Mouse (Mus musculus): ENCODE results near the gene Sec62. TPM values are rescaled to one million over a fixed set of nuclear protein-coding genes. Genes with fewer than 3 reads are reported as not detected.
"Not testable (repeated sequence)": the region's sequence is repeated elsewhere in the genome, so short reads cannot be mapped to it uniquely, and the experiment has no call there.

Sec62 gene
- polyA plus RNA-seq, 3 experiments from 2014 or later: 62.0 to 106 (median 82.2) TPM

DNA sequence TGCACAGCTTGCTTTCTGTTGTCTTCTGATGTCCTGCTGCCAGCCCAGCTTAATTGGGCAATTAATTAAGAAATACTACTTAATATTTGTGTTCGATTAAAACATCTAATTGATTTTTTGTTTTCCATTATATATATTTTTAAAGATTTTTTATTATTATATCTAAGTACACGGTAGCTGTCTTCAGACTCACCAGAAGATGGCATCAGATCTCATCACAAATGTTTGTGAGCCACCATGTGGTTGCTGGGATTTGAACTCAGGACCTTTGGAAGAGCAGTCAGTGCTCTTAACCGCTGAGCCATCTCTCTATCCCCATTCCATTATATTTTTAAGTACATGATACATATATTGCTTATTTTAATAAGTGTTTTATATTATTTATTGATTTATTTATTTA is 40.6 kb downstream of the Sec62 start:
- ATAC-seq: no peak

DNA sequence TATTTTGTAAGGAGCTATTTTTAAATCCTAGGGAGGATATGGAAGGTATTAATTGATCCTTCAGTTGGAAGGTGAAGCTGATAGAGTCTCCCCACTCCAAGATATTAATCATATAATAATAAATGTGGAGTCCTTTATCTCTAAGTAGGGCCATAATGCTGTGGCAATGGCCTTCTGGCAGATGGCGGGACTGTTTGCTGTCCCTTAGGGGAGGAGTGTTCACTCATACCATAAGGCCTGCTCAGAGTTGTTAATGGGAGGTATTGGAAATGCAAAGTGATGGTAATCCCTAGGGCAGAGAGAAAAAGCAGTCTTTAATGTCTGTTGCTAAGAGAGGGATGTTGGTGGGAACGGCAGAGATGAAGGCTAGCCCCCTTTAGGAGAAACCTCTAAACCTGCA is 53.1 kb downstream of the Sec62 start:
- ATAC-seq: no peak

DNA sequence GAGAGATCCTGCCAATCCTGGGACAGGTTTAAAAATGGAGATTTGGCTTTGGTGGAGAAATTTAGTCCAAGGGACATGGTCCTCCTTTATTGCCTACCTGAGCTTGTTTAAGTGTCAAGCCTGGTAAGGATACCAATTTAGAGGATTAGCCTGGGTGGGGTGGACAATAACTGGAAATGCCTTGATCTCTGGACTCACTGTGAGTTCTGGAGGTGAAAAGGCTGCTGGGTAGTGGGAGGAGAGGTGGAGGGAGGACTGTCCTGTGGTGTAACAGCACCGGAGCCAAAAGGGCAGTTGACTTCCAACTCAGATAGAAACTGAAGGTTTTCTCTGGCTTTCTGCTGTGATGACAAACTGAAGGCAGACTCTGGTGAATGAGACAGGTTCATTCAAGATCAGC is 54.7 kb downstream of the Sec62 start:
- ATAC-seq: no peak

DNA sequence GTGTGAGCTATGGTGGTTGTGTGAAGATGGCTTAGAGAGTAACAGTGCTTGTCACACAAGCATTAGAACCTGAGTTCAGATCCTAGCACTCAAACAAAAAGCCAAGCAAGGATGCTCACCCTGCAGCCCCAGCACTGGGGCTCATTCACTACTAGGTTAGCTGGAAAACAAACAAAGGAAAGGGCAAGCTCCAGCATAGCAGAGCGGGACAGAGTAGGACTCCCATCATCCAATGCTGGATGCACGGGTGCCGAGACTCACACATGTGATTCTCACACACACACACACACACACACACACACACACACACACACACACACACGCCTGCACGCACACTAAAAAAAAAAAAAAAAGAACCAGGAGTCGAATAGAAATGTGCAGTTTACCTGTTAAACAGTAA is 58.7 kb downstream of the Sec62 start:
- ATAC-seq: no peak

DNA sequence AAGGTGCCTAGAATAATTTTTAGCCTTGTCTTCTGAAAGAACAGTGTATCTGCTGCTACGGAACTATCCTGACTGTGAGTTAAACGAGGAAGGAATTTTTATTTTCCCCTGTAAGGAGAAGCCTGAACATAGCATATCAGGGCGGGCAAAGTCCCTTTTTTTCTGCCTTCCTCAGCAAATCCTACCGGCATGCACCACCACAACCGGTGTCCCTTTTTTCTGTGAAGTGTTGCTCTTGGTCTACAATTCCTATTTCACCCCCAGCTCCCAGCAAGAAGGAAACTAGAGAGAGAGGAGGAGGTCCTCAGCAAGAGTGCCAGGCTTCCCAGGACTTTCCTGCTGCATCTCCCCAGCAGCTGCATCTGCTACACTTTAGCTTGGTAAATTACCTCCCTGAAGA is 60.9 kb downstream of the Sec62 start:
- ATAC-seq: no peak

DNA sequence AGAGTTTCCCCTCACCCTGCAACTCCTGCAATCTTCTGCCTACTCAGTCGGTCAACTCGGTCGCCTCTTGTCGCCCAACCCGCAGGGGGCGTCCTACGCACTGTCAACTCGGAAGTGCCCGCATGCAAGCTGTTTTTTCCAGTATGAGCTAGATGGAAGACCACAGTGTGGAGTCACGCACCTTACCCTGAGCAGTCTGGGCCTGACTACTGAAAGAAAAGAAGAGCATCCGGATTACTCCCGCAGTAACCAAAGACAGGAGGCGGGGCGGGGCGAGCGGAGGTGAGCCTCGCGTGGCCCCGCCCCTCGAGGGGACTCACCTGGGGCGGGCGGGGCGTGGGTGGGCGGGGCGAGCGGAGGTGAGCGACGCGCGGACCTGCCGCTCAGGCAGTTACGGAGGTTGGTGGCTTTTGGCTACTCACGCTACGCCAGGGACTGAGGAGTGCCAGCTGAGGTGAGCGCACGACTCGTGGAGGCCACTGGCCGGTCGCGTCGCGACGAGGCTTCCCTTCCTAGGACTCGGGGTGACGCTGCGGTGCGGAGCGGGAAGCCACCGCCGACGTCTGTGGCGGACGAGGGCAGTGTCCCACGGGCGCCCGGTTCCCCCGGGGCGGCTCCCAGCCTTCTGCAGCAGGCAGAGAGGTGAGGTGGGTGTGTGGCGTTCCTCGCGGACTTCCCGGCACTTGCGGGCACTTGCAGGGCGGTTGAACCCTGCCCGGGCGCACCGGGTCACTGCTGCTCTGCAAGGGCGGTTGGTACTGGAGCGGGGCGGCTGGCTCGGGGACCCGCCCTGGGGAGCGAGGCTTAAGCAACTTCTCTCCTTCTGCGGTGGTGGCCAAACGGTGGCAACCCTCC is 63.2 kb downstream of the Sec62 start, which contains the start of gene Gpr160:
Gene Gpr160, plus strand, starts transcription at position 347 of the 855 bp plus-strand sequence.
- peak; percentile 82 for ATAC-seq

DNA sequence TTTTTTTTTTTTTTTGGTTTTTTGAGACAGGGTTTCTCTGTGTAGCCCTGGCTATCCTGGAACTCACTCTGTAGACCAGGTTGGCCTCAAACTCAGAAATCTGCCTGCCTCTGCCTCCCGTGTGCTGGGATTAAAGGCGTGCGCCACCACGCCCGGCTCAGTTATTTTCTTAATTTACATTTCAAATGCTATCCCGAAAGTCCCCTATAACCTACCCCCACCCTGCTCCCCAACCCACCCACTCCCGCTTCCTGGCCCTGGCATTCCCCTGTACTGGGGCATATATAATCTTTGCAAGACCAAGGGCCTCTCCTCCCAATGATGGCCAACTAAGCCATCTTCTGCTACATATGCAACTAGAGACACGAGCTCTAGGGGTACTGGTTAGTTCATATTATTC is 66.9 kb downstream of the Sec62 start:
- ATAC-seq: not testable (repeated sequence)

DNA sequence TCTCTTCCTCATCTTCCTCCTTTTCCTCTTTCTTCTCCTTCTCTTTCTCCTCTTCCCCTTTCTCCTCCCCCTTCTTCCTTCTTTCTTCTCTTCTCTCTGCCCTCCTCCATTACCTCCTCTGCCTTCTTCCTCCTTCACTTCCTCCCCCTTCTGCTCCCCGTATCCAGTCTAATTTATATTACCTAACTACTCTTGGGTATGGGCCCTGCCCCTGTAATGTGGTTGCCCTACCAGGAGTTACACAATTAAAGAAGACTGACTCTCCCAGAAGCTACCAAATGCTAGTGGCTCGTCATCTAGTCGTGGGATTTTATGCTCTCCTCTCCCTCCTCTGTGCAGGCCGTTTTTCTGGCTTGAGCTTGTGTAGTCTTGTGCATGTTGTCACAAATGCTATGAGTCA is 68.0 kb downstream of the Sec62 start:
- ATAC-seq: no peak

DNA sequence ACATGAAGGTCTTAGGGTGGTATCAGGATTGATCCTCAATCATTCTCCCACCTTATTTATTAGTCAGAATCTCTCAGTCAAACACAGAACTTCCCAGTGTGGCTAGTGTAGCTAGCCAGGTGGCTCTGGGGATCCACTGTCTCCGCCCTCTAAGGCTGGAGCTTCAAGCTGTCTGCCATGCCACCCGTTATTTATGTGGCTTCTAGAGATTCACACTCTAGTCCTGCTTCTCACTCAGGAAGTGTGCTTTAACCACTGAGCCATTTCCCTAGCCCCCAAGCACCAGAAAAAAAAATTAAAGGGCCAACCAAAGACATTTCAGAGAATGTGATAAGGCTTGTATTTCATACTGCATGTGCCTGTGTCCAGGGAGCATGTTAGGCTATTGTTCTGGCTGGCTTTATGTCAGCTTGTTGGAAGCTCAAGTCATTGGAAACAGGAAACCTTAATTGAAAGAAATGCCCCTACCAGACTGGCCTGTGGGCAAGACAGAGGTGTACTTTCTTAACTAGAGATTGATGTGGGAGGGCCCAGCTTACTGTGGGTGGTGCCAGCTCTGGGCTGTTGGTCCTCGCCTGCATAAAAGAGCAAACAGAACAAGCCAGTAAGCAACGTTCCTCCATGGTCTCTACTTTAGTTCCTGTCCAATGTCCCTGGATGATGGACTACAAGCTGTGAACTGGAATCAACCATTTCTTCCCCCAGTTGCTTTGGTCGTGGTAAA is 71.2 kb downstream of the Sec62 start:
- ATAC-seq: no peak

DNA sequence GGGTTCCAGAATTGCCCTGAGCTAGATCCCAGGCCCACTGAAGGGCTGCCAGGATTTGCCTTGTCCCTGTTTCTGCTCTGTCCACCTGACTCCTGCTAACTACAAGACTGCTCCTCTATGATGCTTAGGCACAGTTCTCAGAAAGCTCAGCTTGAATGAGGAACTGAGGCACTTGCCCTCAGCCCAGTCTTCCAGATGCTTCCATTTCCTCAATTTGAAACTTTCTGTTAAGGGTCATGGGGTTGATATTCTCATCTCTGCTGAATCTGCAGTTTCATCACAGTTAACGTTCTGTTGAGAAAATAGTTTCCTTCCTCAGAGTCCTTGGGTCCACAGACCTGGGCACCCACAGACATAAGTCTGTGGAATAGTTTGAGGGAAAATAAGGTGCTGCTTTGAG is 72.0 kb downstream of the Sec62 start:
- no peak for ATAC-seq

DNA sequence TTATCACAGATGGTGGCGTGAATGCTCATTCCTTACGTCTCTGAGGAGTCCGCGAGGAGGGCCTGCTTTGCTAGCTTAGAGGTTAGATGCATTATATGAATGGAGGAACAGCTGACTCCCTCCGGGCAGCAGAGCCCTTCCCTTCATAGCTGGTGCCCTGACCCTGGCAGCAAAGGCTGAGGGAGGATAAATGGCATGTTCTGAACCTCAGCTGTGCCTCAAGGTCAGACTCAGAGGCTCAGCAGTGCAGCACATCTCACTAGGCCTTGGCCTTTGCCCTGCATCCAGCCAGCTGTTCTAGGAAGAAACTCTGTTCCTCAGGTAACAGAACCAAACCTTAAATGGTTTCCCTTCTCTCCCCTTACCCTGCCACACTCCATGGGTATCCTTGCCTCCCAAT is 75.5 kb downstream of the Sec62 start:
- no peak for ATAC-seq

DNA sequence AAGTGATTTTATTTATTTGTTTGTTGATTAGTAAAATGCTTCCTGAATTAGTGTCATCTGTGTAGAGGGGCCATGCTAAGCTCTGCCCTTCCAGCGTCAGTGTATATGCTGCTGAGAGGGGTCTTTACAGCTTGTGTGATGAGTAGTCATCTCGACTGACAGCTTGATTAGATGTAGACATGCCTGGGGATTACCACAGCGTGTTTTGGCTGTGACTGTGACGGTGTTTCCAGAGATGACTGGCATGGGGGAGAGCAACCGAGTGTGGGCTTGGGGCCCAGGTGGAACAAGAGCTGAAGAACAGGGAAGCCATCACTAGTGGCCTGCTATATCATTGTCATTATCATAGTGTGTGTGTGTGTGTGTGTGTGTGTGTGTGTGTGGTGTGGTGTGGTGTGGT is 76.0 kb downstream of the Sec62 start:
- no peak for ATAC-seq

DNA sequence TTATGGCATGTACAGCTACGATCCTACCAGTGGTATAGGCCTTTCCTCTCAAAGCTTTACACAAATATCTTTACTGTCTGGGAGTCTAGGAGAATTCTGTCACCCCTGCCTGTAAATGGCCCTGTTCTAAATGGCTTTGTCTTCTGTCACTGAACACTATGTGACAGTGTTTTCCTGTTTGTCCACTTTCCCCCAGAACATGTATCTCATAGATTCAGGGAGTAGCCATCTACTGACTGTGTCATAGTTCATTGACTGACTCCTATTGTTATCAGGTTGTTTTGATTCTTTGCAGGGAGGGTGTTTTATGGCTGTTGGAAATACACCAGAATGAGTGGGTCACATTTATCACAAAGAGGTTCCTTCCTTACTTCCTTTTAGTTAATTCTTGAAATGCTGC is 77.3 kb downstream of the Sec62 start:
- no peak for ATAC-seq

Other genes with a start within 250 kb of the Sec62 start
- gene Mecom, start 244.9 kb upstream of the Sec62 start, polyA plus RNA-seq (2017; shearing (Covaris generic)): not detected
- under 1 TPM; 0.23 to 0.58 (median 0.24) TPM for gene Actrt3, start 192.9 kb upstream of the Sec62 start, polyA plus RNA-seq (2017; shearing (Covaris generic))
- 10 to 100 TPM; 34.9 to 43.8 (median 36.9) TPM for gene Mynn, start 190.8 kb upstream of the Sec62 start, polyA plus RNA-seq (2017; shearing (Covaris generic))
- not detected for gene Lrriq4, start 148.4 kb upstream of the Sec62 start, polyA plus RNA-seq (2017; shearing (Covaris generic))
- under 1 TPM in 2 of 3 experiments, not detected in 1; 0.42 to 0.44 TPM for gene Lrrc34, start 145.0 kb upstream of the Sec62 start, polyA plus RNA-seq (2017; shearing (Covaris generic))
- gene Lrrc31, start 93.0 kb upstream of the Sec62 start, polyA plus RNA-seq (2017; shearing (Covaris generic)): under 1 TPM in 1 of 3 experiments, not detected in 2; 0.09 TPM
- gene Samd7, start 46.6 kb upstream of the Sec62 start, polyA plus RNA-seq (2017; shearing (Covaris generic)): not detected
- gene Gpr160, start 63.1 kb downstream of the Sec62 start, polyA plus RNA-seq (2017; shearing (Covaris generic)): 1 to 10 TPM; 2.4 to 8.7 (median 3.9) TPM
- 10 to 100 TPM; 33.9 to 61.5 (median 43.2) TPM for gene Phc3, start 176.5 kb downstream of the Sec62 start, polyA plus RNA-seq (2017; shearing (Covaris generic))
- gene Prkci, start 202.9 kb downstream of the Sec62 start, polyA plus RNA-seq (2017; shearing (Covaris generic)): 1 to 10 TPM; 1.5 to 2.5 (median 1.8) TPM

All from inflammation-experienced regulatory T-cells, adult 6 months (primary cell).